Mouse (Mus musculus) ES-Bruce4 (cell line): ENCODE data around the gene Urah. TPM values are rescaled to one million over a fixed set of nuclear protein-coding genes. Genes with fewer than 3 reads are reported as not detected.

Source experiments
- H3K27ac ChIP-seq: 2 replicates; pipeline ENCODE4 v1.5.1; 2012; ENCODE audit warnings: low read length, inconsistent platforms; ENCODE audit not compliant: insufficient read depth
- H3K27me3 ChIP-seq: 2 replicates; pipeline ENCODE4 v1.6.1; 2012; ENCODE audit warnings: mild to moderate bottlenecking, low read length, inconsistent platforms; ENCODE audit not compliant: control insufficient read depth, poor library complexity, insufficient read depth, severe bottlenecking
- H3K36me3 ChIP-seq: 2 replicates; pipeline ENCODE4 v1.6.1; 2012; ENCODE audit warnings: inconsistent platforms, mild to moderate bottlenecking, low read length, moderate library complexity; ENCODE audit not compliant: control insufficient read depth, poor library complexity, insufficient read depth, severe bottlenecking
- H3K4me1 ChIP-seq: one replicate; pipeline ENCODE4 v1.8.1; 2011; ENCODE audit warnings: low read length; ENCODE audit not compliant: control insufficient read depth, insufficient read depth
- H3K4me3 ChIP-seq: 2 replicates; pipeline ENCODE4 v1.5.1; 2011; ENCODE audit warnings: low read depth, mild to moderate bottlenecking, low read length
- H3K9ac ChIP-seq: 2 replicates; pipeline ENCODE4 v1.6.1; 2012; ENCODE audit warnings: low read depth, mild to moderate bottlenecking, inconsistent platforms; ENCODE audit not compliant: poor library complexity, severe bottlenecking
- H3K9me3 ChIP-seq: replicated peaks from 2 replicates; pipeline ENCODE4 v1.6.1; 2012; ENCODE audit warnings: mild to moderate bottlenecking, low read length, inconsistent platforms; ENCODE audit not compliant: control insufficient read depth, poor library complexity, insufficient read depth, severe bottlenecking
- CTCF ChIP-seq: IDR thresholded peaks from one replicate; pipeline ENCODE4 v1.8.1; 2011; ENCODE audit warnings: low read depth, low read length
- EP300 ChIP-seq: IDR thresholded peaks from 2 replicates; pipeline ENCODE4 v1.6.1; 2011; ENCODE audit warnings: low read depth, low read length; ENCODE audit not compliant: insufficient read depth
- POLR2A ChIP-seq: IDR thresholded peaks from one replicate; pipeline ENCODE4 v1.8.1; 2011; ENCODE audit warnings: low read length; ENCODE audit not compliant: insufficient read depth
- polyA plus RNA-seq: library from polyadenylated mRNA; stranded (reverse); fragments of >200 nt; gene quantifications from 2 replicates; pipeline ENCODE4 v1.2.4, GENCODE M21; 2011; ENCODE audit warnings: low read depth; ENCODE audit not compliant: missing spikeins, insufficient read depth, insufficient read length

The Urah gene
- polyA plus RNA-seq, 1 experiment = 15.2 TPM

- Histone ChIP-seq H3K4me3 (no peak overlapping the region), H3K4me1 (no peaks in the 10 kb centered on the region), H3K9ac (no peak overlapping the region), H3K27me3 (no peaks in the 10 kb centered on the region), H3K36me3 (no peaks in the 10 kb centered on the region; the same call in 1 of the 2 replicates), H3K27ac (no peak overlapping the region), H3K9me3 (no peaks in the 10 kb centered on the region)
- no peak for TF ChIP-seq EP300
- no peak for TF ChIP-seq CTCF
- TF ChIP-seq POLR2A = no peak
Observed at GRCm38 (mm10) chr7:140877364-140877763, 42.5 kb downstream of the Urah start.

- Histone ChIP-seq H3K4me1 (no peaks in the 10 kb centered on the region), H3K27me3 (no peaks in the 10 kb centered on the region), H3K4me3 (no peak overlapping the region), H3K27ac (no peak overlapping the region), H3K9me3 (no peaks in the 10 kb centered on the region), H3K36me3 (no peaks in the 10 kb centered on the region), H3K9ac (no peak overlapping the region)
- no peak for TF ChIP-seq CTCF
- no peak for TF ChIP-seq POLR2A
- no peak for TF ChIP-seq EP300
Observed at GRCm38 (mm10) chr7:140879355-140879754, 44.5 kb downstream of the Urah start.

- Histone ChIP-seq H3K9ac (no peak overlapping the region), H3K27me3 (no peaks in the 10 kb centered on the region), H3K27ac (no peak overlapping the region), H3K4me1 (no peaks in the 10 kb centered on the region), H3K36me3 (no peaks in the 10 kb centered on the region; the same call in 1 of the 2 replicates), H3K9me3 (no peaks in the 10 kb centered on the region), H3K4me3 (no peak overlapping the region)
- TF ChIP-seq CTCF (no peak), EP300 (no peak), POLR2A (no peak)
Observed at GRCm38 (mm10) chr7:140880419-140880818, 45.6 kb downstream of the Urah start.

- no peaks in the 10 kb centered on the region for H3K4me1 ChIP-seq
- peak overlapping the region; percentile 59 for H3K9ac ChIP-seq
- peaks cover 2% of the 10 kb centered on the region for H3K36me3 ChIP-seq
- TF ChIP-seq POLR2A (no peak), CTCF (no peak), EP300 (peak; percentile 81)
- no peaks in the 10 kb centered on the region for H3K27me3 ChIP-seq
- peak overlapping the region; percentile 47 for H3K4me3 ChIP-seq
- no peaks in the 10 kb centered on the region for H3K9me3 ChIP-seq
- no peak overlapping the region for H3K27ac ChIP-seq
Observed at GRCm38 (mm10) chr7:140880865-140881515, 46.2 kb downstream of the Urah start.

- peaks cover 7% of the 10 kb centered on the region for H3K36me3 ChIP-seq
- no peak for TF ChIP-seq CTCF
- peak; percentile 39 for TF ChIP-seq POLR2A
- 0 out of 2 replicates have a peak, but pooled peaks have one; percentile 5 for TF ChIP-seq EP300
- no peaks in the 10 kb centered on the region for H3K27me3 ChIP-seq
- peak within 1 kb of the TSS; percentile 59 for H3K9ac ChIP-seq
- H3K9me3 ChIP-seq = no peaks in the 10 kb centered on the region
- H3K27ac ChIP-seq = peak within 1 kb of the TSS; percentile 7; the same call in 1 of the 2 replicates
- H3K4me1 ChIP-seq = no peaks in the 10 kb centered on the region
- H3K4me3 ChIP-seq = peak within 1 kb of the TSS; percentile 96
Observed at GRCm38 (mm10) chr7:140881696-140882468, 47.1 kb downstream of the Urah start, which contains the start of the genes Psmd13 and Sirt3. Psmd13 (plus strand) TSS chr7:140881968. Sirt3 (minus strand) TSS chr7:140882309.

- H3K9me3 ChIP-seq = no peaks in the 10 kb centered on the region
- TF ChIP-seq CTCF (no peak), EP300 (0 out of 2 replicates have a peak, but pooled peaks have one; percentile 2)
- H3K4me1 ChIP-seq = no peaks in the 10 kb centered on the region
- H3K27ac ChIP-seq = no peak overlapping the region
- H3K9ac ChIP-seq = peak overlapping the region; percentile 59
- no peaks in the 10 kb centered on the region for H3K27me3 ChIP-seq
- H3K36me3 ChIP-seq = peaks cover 12% of the 10 kb centered on the region
- peak overlapping the region; percentile 96 for H3K4me3 ChIP-seq
Observed at GRCm38 (mm10) chr7:140882469-140882803, 47.6 kb downstream of the Urah start.

Other genes with a start within 250 kb of the Urah start
- gene Olfr46, start 233.7 kb upstream of the Urah start, polyA plus RNA-seq = 0.07 TPM in 1 of 2 replicates, not detected in the other
- not detected in 2 replicates for gene Olfr61, start 206.0 kb upstream of the Urah start, polyA plus RNA-seq
- gene Olfr53, start 188.6 kb upstream of the Urah start, polyA plus RNA-seq = not detected in 2 replicates
- 0.17 and 0.48 TPM in 2 replicates for gene Olfr539, start 175.1 kb upstream of the Urah start, polyA plus RNA-seq
- not detected in 2 replicates for gene Olfr45, start 153.1 kb upstream of the Urah start, polyA plus RNA-seq
- gene Olfr541, start 137.8 kb upstream of the Urah start, polyA plus RNA-seq = not detected in 2 replicates
- not detected in 2 replicates for gene Cyp2e1, start 71.3 kb upstream of the Urah start, polyA plus RNA-seq
- gene Syce1, start 47.2 kb upstream of the Urah start, polyA plus RNA-seq = 3.7 and 3.9 TPM in 2 replicates
- 14.5 and 23.4 TPM in 2 replicates for gene Zfp941, start 12.8 kb upstream of the Urah start, polyA plus RNA-seq
- not detected in 2 replicates for gene Scgb1c1, start 10.5 kb downstream of the Urah start, polyA plus RNA-seq
- gene Odf3, start 12.8 kb downstream of the Urah start, polyA plus RNA-seq = not detected in 2 replicates
- gene Gm45785, start 21.3 kb downstream of the Urah start, polyA plus RNA-seq = not detected in 2 replicates
- gene Ric8a, start 21.9 kb downstream of the Urah start, polyA plus RNA-seq = 23.3 and 26.3 TPM in 2 replicates
- gene Bet1l, start 22.6 kb downstream of the Urah start, polyA plus RNA-seq = 14.0 and 18.3 TPM in 2 replicates
- gene Psmd13, start 47.0 kb downstream of the Urah start, polyA plus RNA-seq = 246 and 251 TPM in 2 replicates
- gene Sirt3, start 47.3 kb downstream of the Urah start, polyA plus RNA-seq = 17.4 and 17.9 TPM in 2 replicates
- not detected in 2 replicates for gene Cox8b, start 65.4 kb downstream of the Urah start, polyA plus RNA-seq
- gene Nlrp6, start 85.9 kb downstream of the Urah start, polyA plus RNA-seq = not detected in 2 replicates
- 9.4 and 9.7 TPM in 2 replicates for gene Pgghg, start 106.4 kb downstream of the Urah start, polyA plus RNA-seq
- 1.8 and 3.9 TPM in 2 replicates for gene Ifitm5, start 115.3 kb downstream of the Urah start, polyA plus RNA-seq
- 3.1 TPM in 1 of 2 replicates, not detected in the other for gene Gm45717, start 120.9 kb downstream of the Urah start, polyA plus RNA-seq
- gene Ifitm2, start 121.0 kb downstream of the Urah start, polyA plus RNA-seq = 720 and 786 TPM in 2 replicates
- 501 and 504 TPM in 2 replicates for gene Ifitm1, start 132.2 kb downstream of the Urah start, polyA plus RNA-seq
- gene Ifitm3, start 175.8 kb downstream of the Urah start, polyA plus RNA-seq = 410 and 433 TPM in 2 replicates
- gene Ifitm6, start 182.9 kb downstream of the Urah start, polyA plus RNA-seq = not detected in 2 replicates
- not detected in 2 replicates for gene Gm17387, start 194.1 kb downstream of the Urah start, polyA plus RNA-seq
- gene B4galnt4, start 226.1 kb downstream of the Urah start, polyA plus RNA-seq = 18.3 and 22.2 TPM in 2 replicates
- 19.6 and 22.0 TPM in 2 replicates for gene Pkp3, start 243.2 kb downstream of the Urah start, polyA plus RNA-seq